Mouse (Mus musculus) heart, postnatal 0 days (tissue): Measurements from ENCODE around the gene Tgfbr3.

Experiments
- CTCF ChIP-seq: IDR thresholded peaks from 2 replicates; pipeline ENCODE4 v1.5.1; 2016; ENCODE audit warnings: antibody characterized with exemption, control low read depth, low read depth
- EP300 ChIP-seq: IDR thresholded peaks from 2 replicates; pipeline ENCODE4 v1.6.1; 2016; ENCODE audit warnings: antibody characterized with exemption, low read depth

- TF ChIP-seq EP300 = no peak
- TF ChIP-seq CTCF = no peak
Observed at GRCm38 (mm10) chr5:107079146-107079638, 210.2 kb downstream of the Tgfbr3 start.
